Mouse (Mus musculus) lung, adult 2 months (tissue): ENCODE measurements around the gene Zic5.

Source experiments
- CTCF ChIP-seq: fragments of 200-500 bp; IDR thresholded peaks from 2 replicates; pipeline ENCODE4 v1.5.1; 2011; ENCODE audit warnings: mild to moderate bottlenecking, low read length, control low read depth; ENCODE audit not compliant: insufficient read depth
- POLR2A ChIP-seq: fragments of 200-500 bp; IDR thresholded peaks from 2 replicates; pipeline ENCODE4 v1.6.1; 2011; ENCODE audit warnings: low read depth, mild to moderate bottlenecking, control low read depth, low read length, borderline replicate concordance; ENCODE audit errors: extremely low read depth

DNA sequence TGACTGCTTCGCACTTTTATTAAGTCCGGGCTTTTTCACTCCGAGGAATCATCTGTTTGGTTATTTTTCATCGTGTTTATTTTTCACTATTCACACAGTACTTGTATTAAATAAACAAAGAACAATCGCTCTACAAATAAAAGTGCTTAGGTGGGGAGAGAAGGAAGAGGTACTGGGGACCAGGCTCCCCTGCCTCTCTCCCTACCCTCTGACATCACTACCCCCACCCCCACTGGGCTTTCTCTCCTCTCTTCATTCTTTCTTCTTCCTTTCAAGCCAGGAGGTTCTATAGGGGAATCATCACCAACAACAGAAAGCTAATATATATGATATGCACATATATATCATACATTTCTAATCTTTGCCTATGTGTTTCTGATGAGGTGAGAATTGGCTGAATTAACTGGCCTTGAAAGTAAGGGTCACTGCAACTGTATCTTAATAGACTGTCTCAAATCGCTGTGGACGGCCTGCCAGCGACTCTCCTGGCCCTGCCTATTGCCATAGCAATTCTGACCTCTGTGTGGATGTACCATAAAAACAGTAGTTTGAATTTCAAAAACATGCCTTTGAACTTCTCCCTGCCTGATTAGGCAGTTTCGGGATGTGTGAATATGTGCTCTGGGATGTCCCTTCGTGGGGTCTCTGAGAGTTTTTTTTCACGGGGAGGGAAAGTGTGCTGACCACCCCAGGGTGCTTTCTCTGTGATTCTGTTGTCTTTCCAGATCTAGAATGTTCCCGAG, 11.3 kb downstream of the Zic5 start:
- no peak for TF ChIP-seq POLR2A
- no peak for TF ChIP-seq CTCF
